Mouse (Mus musculus) MEL (cell line): ENCODE measurements around the gene Polr2m.

Experiments
- CTCF ChIP-seq, 3 experiments: IDR thresholded peaks in 2 of 3; conservative IDR thresholded peaks in 1 of 3; 2 replicates each; pipeline ENCODE4 v1.5.1; 2011 to 2012; ENCODE audit warnings: low read length in 3 of 3, low read depth in 2 of 3, mild to moderate bottlenecking in 2 of 3, improper control_type of control experiment in 1 of 3, inconsistent platforms in 1 of 3, mixed read lengths in 1 of 3, moderate library complexity in 1 of 3; ENCODE audit not compliant: control insufficient read depth in 1 of 3, insufficient read depth in 1 of 3, poor library complexity in 1 of 3, severe bottlenecking in 1 of 3
- GABPA ChIP-seq: IDR thresholded peaks from 2 replicates; pipeline ENCODE4 v1.6.1; 2012; ENCODE audit warnings: low read depth, mild to moderate bottlenecking, inconsistent platforms, low read length, improper control_type of control experiment, moderate library complexity
- GATA1 ChIP-seq: IDR thresholded peaks from 2 replicates; pipeline ENCODE4 v1.6.1; 2011; ENCODE audit warnings: low read depth, low read length, improper control_type of control experiment
- HCFC1 ChIP-seq: IDR thresholded peaks from 2 replicates; pipeline ENCODE4 v1.6.1; 2012; ENCODE audit warnings: low read depth, mild to moderate bottlenecking, inconsistent platforms, low read length, improper control_type of control experiment, moderate library complexity
- NRF1 ChIP-seq: IDR thresholded peaks from 2 replicates; pipeline ENCODE4 v1.6.1; 2014; ENCODE audit warnings: low read depth, mild to moderate bottlenecking, inconsistent platforms, low read length, improper control_type of control experiment, moderate library complexity; ENCODE audit not compliant: poor library complexity, insufficient read depth, severe bottlenecking
- POLR2A ChIP-seq, 2 experiments: IDR thresholded peaks; 2 replicates each; pipeline ENCODE4 v1.6.1; 2011 to 2012; ENCODE audit warnings: low read length in 2 of 2, mild to moderate bottlenecking in 2 of 2, control low read depth in 1 of 2, improper control_type of control experiment in 1 of 2, low read depth in 1 of 2, moderate library complexity in 1 of 2; ENCODE audit not compliant: control insufficient read depth in 1 of 2, insufficient read depth in 1 of 2, poor library complexity in 1 of 2
- RAD21 ChIP-seq: IDR thresholded peaks from 2 replicates; pipeline ENCODE4 v1.6.1; 2011; ENCODE audit warnings: mild to moderate bottlenecking, low read depth, low read length, improper control_type of control experiment
- RCOR1 ChIP-seq: IDR thresholded peaks from 2 replicates; pipeline ENCODE4 v1.6.1; 2012; ENCODE audit warnings: low read depth, mild to moderate bottlenecking, inconsistent platforms, low read length, improper control_type of control experiment
- TCF12 ChIP-seq: IDR thresholded peaks from 2 replicates; pipeline ENCODE4 v1.6.1; 2014; ENCODE audit warnings: low read depth, mild to moderate bottlenecking, inconsistent platforms, low read length, improper control_type of control experiment, moderate library complexity
- USF1 ChIP-seq: IDR thresholded peaks from 2 replicates; pipeline ENCODE4 v1.6.1; 2014; ENCODE audit warnings: low read depth, mild to moderate bottlenecking, inconsistent platforms, low read length, improper control_type of control experiment, moderate library complexity
- ZC3H11A ChIP-seq: IDR thresholded peaks from 2 replicates; pipeline ENCODE4 v1.6.1; 2012; ENCODE audit warnings: low read depth, mild to moderate bottlenecking, inconsistent platforms, low read length, improper control_type of control experiment
- ZKSCAN1 ChIP-seq: IDR thresholded peaks from 2 replicates; pipeline ENCODE4 v1.6.1; 2012; ENCODE audit warnings: low read depth, mild to moderate bottlenecking, inconsistent platforms, low read length, improper control_type of control experiment, moderate library complexity

- no peak for TF ChIP-seq CTCF (IDR thresholded peaks at IDR 0.05 in 2 of 3, conservative IDR thresholded peaks at IDR 0.05 in 1 of 3; ENCODE audit: control insufficient read depth in 1 of 3, insufficient read depth in 1 of 3, low read depth in 2 of 3, low read length in 3 of 3, poor library complexity in 1 of 3, severe bottlenecking in 1 of 3)
- TF ChIP-seq TCF12: no peak
- TF ChIP-seq GATA1: no peak
- TF ChIP-seq POLR2A (IDR thresholded peaks at IDR 0.05; ENCODE audit: control insufficient read depth in 1 of 2, insufficient read depth in 1 of 2, low read depth in 1 of 2, low read length in 2 of 2, poor library complexity in 1 of 2): no peak
- no peak for TF ChIP-seq RCOR1
- TF ChIP-seq HCFC1: no peak
- TF ChIP-seq ZC3H11A: no peak
- no peak for TF ChIP-seq GABPA
- no peak for TF ChIP-seq USF1
- no peak for TF ChIP-seq ZKSCAN1
- no peak for TF ChIP-seq NRF1
- TF ChIP-seq RAD21: no peak
These were observed 392 bp upstream of the Polr2m start for GRCm38 (mm10) chr9:71486127-71486526.
